Mouse (Mus musculus) ovary, postnatal 36 days (tissue): ENCODE measurements around the gene Fcho2.
"Not testable (repeated sequence)": the region's sequence is repeated elsewhere in the genome, so short reads cannot be mapped to it uniquely, and the experiment has no call there.

Experiments
- DNase-seq: peaks from one replicate; pipeline ENCODE4 v3.0.0; 2022; ENCODE audit warnings: low spot score, mixed read lengths

The Fcho2 gene

DNA sequence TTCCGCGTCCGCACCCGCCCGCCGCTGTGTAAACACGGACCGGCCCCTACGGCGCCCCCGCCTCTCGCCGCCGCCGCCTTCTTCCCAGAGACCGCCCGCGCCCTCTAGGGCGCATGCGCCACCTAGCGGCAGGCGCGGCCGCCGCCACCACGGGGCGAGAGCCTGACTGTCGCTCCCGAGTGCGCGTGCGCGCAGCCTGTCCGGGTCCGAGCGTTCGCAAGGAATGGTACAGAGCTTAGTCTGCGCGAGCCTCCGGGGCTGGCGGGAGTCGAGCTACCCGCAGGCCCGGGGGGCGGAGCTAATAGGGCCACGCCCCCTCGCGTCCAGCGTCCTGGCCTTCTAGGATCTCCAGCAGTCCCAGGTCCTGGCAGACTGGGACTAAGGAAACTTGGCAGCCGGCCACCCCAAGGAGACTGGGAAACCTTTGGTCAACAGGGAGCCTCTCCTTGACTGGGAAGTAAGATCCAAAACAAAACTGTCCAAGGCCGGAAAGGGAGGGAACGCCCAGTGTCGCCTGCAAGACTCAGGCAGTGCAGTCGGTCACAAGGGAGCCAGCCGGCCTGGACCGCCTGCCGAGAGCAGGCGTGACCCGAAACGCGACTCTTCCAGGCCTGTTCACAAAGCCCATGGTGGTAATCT, at the start of gene Fcho2:
TSS of gene Fcho2 (minus strand) at position 303 of the 639 bp plus-strand sequence.
- peak; percentile 100 for DNase-seq

DNA sequence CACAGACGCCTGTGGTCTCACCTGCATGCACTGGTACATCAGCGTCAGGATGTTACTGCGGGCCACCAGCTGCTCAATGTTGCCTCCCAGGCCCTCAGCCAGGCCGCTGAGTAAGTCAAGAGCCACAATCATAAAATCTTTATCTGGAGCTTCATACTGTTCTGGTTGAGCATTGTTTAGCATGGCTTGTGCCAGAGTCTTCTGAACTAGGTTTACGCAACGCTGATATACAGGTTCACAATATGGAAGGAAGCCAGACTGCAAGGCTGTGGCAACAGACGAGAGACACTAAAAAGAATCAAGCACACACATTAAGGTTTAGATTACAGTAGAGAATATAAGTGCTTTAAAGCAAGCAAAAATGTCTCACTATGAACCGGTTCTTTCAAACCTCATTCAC, 40.0 kb upstream of the Fcho2 start:
- no peak for DNase-seq

DNA sequence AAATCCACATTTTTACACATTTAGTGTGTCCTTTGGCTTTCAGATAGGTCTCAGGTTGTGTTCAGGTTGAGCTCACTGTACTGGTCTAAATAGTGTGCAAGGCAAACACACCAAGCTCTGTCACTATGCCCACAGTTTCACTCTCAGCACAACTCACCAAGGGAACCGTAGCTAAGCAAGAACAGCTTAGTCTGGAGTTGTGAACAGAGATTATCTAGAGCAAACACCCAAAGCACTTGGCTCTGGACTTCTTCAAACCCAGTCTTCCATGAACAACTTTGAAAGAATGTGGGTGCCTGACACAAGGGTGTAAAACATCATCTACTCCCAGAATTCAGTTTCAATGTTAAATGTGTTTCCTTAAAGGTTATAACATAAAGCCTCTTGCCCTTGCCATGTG, 30.5 kb upstream of the Fcho2 start:
- no peak for DNase-seq

DNA sequence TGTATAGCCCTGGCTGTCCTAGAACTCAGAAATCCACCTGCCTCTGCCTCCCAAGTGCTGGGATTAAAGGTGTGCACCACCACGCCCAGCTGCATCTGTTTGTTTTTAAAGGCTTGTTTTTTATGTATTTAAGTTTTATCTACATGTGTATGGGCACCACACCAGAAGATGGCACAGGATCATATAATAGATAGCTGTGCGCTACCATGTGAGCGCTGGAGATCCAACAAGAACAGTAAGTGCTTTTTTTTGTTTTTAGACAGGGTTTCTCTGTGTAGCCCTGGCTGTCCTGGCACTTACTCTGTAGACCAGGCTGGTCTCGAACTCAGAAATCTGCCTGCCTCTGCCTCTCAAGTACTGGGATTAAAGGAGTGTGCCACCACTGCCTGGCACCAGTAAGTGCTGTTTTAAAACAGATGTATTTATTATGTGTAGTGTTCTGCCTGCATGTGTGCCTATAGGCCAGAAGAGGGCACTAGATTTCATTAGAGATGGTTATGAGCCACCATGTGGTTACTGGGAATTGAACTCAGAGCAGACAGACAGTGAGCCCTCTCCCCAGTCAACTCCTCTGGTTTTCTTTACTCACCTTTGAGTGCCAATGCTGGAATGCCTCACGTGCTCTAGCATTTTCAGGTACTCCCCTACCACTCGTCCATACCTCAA, 21.3 kb upstream of the Fcho2 start:
- DNase-seq: no peak

DNA sequence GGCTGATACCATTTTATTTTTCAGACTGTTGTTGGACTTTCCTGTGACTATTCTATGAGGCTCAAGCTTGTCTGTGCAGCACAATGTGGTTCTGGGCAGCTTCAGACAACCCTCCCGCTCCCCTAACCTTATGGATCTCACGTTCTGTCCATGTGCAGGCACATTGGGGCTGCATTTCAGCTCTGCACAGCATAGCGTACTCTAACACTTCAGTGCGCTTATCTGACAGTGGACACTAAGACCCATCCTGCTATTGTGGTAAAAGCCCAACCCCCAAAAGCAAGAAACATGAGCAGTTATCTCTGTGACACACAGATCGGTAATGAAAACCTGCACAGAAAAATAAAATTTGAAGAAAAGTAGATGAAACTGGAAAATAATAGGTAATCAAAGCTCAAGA, 20.5 kb upstream of the Fcho2 start:
- no peak for DNase-seq

DNA sequence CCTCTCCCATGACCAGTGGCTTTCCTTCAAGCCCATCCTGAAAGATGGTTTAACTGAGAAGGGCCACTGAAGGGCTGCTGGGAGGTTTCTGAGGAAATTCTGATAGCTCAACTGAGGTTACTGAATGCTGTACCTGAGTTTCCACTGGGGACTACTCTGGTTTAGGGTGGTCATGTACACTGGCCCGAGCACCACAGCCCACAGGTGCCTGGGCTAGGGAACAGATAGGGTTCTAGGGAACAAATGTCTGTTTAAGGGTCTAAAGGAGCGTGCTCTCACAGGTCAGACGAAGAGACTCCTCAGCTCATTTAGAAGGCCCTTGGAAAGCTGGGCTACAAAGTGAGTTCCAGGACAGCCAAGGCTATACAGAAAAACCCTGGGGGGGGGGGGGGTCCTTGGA, 19.5 kb upstream of the Fcho2 start:
- DNase-seq: no peak

DNA sequence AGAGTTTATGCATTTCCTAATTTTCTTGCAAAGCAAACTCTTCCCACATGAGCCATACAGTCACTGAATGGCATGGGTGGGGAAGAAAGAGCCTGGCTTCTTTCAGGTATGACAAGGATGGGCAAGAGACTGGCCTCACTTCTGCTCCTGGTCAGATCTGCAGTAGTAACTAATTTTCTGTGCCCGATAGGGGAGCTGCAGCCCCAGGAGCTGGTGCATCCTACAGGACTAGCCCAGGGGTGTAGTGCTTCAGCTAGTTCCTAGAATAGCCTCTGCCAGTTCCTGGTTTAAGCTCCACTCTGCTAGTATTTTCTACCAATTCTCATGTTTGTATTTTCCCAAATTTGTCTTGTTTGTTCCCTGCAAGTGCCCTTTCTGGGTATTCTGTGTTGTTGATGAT, 18.9 kb upstream of the Fcho2 start:
- DNase-seq: no peak

DNA sequence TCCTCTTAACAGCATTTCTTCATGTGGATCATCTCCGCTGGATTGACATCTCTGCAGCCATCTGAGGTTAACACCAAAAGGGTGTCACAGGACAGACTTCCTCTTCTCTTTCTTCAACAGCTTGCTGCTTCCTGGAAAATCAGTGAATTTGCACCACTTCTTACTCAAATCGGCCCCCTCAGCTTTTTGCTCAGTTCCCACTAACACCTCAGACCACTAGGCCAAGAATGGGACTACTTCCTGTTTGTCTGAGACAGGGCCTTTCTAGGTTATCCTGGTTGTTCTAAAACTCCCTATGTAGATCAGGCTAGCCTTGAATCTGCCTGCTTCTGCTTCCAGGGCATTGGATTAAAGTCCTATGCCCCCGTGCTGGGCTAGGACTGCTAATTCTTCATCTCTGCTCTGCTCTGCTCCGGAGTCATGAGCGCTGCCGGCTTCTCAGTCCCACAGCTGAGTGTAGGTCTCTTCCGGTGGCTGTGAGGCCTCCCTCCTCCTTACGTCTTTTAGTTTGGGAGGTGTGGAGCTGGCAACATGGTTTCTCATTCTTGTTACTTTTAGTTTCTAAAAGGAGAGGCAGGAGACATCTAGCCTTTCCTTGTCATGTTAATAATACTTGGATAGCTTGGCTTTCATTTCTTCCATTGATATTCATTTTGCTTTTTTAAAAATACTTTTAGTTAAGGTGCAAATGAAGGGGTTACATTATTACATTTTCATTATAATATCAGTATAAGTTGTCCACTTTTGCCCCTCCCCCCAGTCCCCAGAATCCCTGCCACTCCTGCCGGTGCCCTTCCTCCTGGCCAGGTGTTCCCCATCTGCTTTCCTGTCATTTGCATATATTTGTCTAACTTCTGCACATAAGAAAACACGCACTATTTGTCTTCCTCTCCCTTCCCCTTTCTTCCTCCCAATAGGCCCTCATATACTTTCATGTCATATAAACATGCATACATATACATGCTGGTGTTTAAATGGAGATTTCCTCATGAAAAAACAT, 17.5 kb upstream of the Fcho2 start:
- DNase-seq: no peak

DNA sequence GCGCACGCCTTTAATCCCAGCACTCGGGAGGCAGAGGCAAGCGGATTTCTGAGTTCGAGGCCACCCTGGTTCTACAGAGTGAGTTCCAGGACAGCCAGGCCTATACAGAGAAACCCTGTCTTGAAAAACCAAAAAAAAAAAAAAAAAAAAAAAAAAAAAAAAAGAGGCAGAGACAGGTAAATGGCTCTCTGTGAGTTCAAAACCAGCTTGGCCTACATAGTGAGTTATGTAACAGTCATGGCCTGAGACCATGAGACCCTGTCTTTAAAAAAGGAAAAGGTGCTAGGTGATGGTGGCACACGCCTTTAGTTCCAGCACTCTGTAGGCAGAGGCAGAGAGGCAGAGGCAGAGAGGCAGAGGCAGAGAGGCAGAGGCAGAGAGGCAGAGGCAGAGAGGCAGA, 13.8 kb upstream of the Fcho2 start:
- not testable (repeated sequence) for DNase-seq

DNA sequence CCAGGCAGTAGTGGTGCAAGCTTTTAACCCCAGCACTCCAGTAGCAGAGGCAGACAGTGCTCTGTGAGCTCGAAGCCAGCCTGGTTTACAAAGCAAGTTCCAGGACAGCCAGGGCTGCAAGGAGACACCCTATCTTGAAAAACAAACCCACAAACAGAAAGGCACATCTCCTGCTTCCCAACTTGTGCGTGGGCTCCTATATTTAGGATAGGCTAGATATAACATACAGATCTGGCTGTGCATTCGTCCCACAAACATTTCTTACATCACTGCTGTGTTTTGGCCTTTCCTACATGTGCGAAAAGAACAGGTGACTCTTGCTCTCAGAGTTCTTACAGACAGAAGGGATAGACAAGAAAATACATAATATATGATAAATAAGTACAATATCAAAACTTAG, 10.3 kb upstream of the Fcho2 start:
- no peak for DNase-seq

DNA sequence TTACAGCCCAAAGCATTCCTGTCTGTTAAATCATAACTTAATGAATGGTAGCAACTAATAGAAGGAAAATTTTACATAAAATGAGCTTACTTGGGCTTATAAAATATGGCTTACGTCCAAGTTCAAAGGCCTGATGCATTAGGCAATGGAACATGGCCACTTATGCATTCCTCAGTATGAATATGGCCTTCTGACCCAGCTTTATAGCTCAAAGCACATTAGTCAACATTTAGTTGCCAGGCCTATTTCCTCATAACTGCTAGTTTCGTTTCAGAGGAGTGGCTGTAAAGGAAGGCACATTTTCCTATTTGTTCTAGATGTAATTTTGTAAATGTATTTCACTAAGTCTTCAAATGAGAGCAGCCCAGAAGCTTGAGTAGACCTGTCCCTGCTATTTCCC, 3.8 kb upstream of the Fcho2 start:
- DNase-seq: no peak

DNA sequence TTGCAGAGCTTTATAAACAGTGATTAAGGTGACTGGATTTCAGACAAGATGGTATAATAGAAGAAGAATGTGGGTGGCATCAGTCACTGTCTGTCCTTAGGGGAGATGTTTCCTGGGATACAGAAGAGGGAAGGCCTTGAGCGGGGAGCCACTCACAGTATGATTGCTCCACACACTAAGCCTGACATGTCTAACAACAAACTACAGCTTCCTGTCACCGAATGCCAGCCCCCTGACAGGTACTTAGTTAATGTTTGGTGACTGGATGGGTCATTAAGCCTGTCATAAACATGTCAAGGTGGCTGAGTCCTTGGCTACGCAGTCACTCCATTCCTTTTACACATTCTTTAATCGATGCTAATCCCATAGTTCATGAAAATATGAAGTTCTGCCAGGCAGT, 3.0 kb upstream of the Fcho2 start:
- DNase-seq: no peak

DNA sequence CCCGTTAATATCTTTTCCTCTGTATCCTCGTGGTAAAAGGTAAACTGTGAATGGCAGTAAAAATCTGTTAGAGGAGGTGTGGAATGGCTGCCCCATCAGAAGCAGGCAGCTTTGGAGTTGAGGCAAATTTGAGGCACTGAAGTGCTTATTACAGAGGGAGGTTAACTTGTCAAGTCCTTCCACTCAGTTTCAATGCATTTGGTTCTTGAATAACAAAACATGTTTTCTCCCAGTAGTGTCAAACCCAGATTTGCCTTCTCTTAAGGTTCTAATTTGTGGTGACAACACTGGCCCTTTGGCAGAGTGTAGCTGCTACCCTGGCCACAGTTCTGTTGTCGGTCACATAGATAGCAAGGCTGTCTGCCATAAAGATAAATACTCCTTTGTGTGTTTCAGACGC, 2.5 kb upstream of the Fcho2 start:
- DNase-seq: no peak

DNA sequence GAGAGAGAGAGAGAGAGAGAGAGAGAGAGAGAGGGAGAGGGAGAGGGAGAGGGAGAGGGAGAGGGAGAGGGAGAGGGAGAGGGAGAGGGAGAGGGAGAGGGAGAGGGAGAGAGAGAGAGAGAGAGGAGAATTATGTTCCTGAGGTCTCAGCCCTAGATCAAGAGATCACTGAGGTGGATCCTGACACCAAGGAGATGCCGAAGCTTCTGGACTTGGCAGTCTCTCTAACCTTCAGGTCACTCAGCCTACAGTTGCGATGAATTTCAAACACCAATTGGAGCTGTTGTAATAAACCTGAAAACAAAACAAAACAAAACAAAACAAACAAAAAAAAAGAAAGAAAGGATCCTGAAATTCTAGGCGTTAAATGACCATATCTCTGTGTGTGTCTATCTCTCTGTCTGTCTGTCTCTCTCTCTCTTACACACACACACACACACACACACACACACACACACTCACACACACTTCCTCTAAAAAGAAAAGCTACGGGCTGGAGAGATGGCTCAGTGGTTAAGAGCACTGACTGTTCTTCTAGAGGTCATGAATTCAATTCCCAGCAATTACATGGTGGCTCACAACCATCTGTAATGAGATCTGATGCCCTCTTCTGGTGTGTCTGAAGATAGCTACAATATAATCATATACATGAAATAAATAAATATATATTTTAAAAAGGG, 1.9 kb upstream of the Fcho2 start:
- DNase-seq: not testable (repeated sequence)

DNA sequence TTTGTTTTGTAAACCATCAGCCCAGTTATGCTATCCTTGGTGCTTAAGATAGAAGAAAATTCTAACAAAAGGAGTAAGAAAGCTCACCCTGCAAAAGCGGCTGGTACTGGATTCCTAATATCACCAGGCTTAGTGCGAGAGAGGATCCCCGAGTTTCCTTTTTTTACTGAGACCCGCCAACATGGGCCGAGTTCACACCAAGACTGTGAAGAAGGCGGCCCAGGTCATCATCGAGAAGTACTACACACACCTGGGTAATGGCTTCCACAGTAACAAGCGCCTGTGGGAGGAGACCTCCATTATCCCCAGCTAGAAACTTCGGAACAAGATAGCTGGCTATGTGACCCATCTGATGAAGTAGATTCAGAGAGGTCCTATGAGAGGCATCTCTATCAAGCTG, 1.3 kb upstream of the Fcho2 start:
- no peak for DNase-seq

DNA sequence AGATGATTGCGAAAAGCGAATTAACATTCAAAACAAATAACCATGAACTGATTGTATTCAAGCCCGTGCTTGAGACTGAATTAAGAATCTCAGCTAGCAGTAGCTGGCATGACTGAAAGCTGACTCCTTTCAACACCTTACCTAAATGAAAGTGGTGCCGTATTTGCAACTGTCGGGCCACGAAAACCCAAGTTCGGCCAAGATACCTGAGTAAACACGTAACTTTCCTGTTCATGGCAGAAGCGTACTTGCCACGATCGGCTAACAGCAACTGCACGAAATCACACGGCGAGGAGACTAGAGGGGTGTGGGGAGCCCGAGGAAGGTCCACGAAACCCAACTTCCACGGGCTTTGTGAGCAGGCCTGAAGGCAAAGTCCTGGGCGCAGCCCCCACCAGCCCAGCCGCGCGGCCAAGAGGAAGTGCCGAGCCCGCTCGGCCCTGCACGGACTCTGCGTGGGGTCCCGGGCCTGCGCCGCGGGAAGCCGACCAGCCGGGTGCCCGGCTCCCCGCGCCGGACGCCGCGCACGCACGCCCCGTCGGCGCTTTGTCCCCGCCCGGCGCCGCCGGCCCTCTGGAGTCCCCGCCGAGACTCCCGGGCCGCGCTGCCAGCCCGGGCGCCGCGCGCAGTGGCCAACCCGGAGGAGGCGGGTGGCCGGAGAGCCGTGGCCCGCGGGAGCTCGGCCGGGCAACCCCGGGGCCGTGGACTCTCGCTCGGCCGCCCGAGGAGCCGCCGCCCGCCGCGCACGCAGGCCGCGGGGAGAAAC, 791 bp downstream of the Fcho2 start:
- DNase-seq: peak; percentile 67

DNA sequence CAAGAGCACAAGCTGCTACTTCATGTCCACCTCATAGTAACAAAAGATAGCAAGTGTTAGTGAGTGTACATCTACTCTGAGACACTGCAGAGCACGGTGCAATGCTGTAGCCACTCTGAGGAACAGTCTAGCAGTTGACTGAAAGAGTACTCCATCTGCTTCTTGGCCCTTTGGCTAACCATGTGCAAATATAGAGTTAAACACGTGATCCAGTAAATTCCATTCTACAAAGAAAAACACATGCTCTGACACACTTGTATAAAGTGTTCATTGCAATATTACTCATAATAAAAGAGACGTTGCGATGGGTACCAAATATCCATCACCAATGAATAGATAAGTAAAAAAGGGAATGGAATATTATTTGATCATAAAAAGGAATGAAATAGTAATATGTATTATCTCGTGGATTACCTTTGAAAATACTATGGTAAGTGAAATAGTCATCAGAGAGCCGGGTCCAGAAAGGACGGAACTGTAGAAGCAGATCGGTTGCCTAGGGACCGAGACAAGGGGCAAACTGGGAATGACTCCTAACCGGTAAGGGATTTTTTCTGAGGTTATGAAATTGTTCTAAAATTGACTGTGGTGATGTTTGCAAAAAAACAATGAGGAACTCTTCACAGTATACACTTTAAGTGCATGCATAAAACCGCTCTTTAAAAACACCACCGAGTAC, 1.5 kb downstream of the Fcho2 start:
- DNase-seq: no peak

DNA sequence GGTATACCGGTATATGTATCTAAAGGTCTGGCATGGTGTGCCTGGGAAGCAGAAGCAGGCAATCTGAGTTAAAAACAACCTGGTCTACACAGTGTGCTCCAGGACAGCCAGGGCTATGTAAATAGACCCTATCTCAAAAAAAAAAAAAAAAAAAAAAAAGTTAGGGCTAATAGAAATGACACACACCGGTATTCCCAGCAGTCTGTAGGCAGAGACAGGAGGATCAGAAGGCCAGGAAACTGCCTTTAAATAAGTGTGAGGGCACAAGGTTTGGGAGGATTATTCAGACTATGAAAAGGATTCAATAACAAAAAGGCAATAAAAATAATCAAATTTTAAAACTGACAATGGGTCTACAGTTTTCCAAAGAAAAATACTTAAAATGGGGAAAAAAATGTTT, 2.1 kb downstream of the Fcho2 start:
- no peak for DNase-seq

DNA sequence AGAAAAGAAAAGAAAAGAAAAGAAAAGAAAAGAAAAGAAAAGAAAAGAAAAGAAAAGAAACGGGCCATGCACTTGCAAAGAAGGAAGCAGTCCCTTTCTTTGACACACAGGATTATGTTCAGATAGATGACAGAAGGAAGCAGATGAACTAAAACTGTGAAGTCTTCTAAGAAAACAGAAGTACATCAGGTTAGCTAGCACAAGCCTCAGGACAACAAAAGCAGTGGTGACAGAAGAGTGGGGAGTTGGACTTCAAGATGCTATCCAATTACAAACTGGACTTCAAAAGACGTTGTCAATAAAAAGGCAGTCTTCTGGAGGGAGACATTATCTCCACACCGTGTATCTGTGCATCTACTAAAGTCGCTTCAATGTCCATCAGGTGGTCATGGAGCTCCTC, 3.0 kb downstream of the Fcho2 start:
- DNase-seq: no peak

DNA sequence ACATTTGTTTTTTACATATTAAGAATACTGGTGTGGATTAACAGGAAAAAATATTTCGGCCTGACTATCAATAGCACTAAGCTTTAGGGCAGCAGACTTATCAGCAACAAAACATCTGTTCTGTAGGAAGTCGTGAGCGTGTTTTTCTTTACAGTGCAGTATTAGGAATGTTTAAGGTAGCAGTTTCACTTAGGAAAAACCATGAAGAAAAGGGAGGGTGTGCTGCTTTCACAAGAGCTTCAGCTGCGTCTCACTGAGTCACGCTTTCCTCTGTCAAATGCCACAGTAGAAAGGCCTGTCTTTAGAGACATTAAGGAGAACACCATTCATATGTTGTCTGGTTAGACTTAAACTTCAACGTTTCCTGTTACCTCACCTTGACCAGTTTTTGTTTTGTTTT, 5.1 kb downstream of the Fcho2 start:
- no peak for DNase-seq

DNA sequence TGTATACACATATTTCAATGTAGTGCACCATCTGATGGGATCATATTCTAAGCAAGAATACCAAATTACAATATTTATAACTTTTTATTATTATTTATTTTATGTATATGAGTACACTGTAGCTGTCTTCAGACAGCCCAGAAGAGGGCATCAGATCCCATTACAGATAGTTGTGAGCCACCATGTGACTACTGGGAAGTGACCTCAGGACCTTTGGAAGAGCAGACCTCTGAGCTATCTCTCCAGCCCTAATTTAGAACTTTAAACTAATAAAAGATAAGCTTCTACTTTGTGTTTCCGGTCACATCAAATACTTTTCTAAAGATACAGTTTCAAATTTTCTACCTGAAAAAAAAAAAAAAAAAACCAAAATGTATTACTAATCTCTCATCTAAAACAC, 6.2 kb downstream of the Fcho2 start:
- DNase-seq: no peak
